Mouse (Mus musculus) embryonic facial prominence, embryonic 15.5 days (tissue): ENCODE measurements at regions not wholly inside any gene's neighbourhood (a gene's known extent, or its start where the extent isn't known, plus 50 kb on each side); places are given as distances from the start of the nearest gene placed in this dataset.

Experiments used
- ATAC-seq: fragments of 200-750 bp; cut with Nextera tagmentation; 2 replicates; pipeline ENCODE4 v1.8.0; 2017; ENCODE audit warnings: low read depth, moderate TSS enrichment; ENCODE audit not compliant: insufficient number of reproducible peaks, low FRiP score, low TSS enrichment
- H3K27ac ChIP-seq: fragments of 300-500 bp; sonication (generic); replicated peaks from 2 replicates; pipeline ENCODE4 v1.5.1; 2015; ENCODE audit warnings: mild to moderate bottlenecking, inconsistent platforms
- H3K27me3 ChIP-seq: fragments of 300-500 bp; sonication (generic); 2 replicates; pipeline ENCODE4 v1.6.1; 2015; ENCODE audit warnings: inconsistent platforms
- H3K36me3 ChIP-seq: fragments of 300-500 bp; sonication (generic); 2 replicates; pipeline ENCODE4 v1.6.1; 2015; ENCODE audit warnings: mild to moderate bottlenecking, inconsistent platforms
- H3K4me1 ChIP-seq: fragments of 300-500 bp; sonication (generic); 2 replicates; pipeline ENCODE4 v1.6.1; 2015; ENCODE audit warnings: inconsistent platforms
- H3K4me2 ChIP-seq: fragments of 300-500 bp; sonication (generic); replicated peaks from 2 replicates; pipeline ENCODE4 v1.6.1; 2015; ENCODE audit warnings: mild to moderate bottlenecking, inconsistent platforms
- H3K4me3 ChIP-seq: fragments of 300-500 bp; sonication (generic); replicated peaks from 2 replicates; pipeline ENCODE4 v1.5.1; 2015; ENCODE audit warnings: mild to moderate bottlenecking, inconsistent platforms
- H3K9ac ChIP-seq: fragments of 300-500 bp; sonication (generic); 2 replicates; pipeline ENCODE4 v1.6.1; 2015; ENCODE audit warnings: inconsistent platforms
- H3K9me3 ChIP-seq: fragments of 300-500 bp; sonication (generic); replicated peaks from 2 replicates; pipeline ENCODE4 v1.6.1; 2016; ENCODE audit warnings: inconsistent platforms
- WGBS: fragments of 180-500 bp; shearing (Covaris S2); methylation state at CpG from one replicate; pipeline ENCODE4 v1.1.7; 2015; 5-methylcytosine and 5-hydroxymethylcytosine counted together

DNA sequence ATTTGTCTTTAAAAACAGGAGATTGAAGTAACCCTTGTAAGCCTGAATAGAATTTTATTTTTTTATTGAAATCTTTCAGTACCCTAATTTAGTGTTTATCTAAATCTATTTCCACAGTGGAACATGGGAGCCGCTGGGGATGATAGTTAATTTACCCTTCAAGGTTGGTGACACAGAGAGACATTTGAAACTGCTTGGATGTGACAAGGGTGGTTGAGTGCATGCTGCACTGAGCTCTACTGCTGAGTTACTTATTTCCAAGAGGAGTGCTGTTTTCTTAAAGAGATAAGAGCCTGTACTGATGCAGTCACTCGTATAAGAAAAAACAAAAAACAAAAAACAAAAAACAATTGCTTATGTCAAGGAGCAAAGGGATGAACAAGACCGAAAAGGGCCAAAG is 123.7 kb upstream of the Map3k1 start:
- no peak for ATAC-seq
- no peak overlapping the region for H3K9ac ChIP-seq
- peaks cover 9% of the 10 kb centered on the region for H3K4me1 ChIP-seq
- no peaks in the 10 kb centered on the region for H3K27me3 ChIP-seq
- no peak overlapping the region for H3K4me3 ChIP-seq
- no peak overlapping the region for H3K4me2 ChIP-seq
- H3K36me3 ChIP-seq = no peaks in the 10 kb centered on the region
- no peaks in the 10 kb centered on the region for H3K9me3 ChIP-seq
- H3K27ac ChIP-seq = no peak overlapping the region
- WGBS = 82% methylated on average over 3 of the region's 3 CpGs

DNA sequence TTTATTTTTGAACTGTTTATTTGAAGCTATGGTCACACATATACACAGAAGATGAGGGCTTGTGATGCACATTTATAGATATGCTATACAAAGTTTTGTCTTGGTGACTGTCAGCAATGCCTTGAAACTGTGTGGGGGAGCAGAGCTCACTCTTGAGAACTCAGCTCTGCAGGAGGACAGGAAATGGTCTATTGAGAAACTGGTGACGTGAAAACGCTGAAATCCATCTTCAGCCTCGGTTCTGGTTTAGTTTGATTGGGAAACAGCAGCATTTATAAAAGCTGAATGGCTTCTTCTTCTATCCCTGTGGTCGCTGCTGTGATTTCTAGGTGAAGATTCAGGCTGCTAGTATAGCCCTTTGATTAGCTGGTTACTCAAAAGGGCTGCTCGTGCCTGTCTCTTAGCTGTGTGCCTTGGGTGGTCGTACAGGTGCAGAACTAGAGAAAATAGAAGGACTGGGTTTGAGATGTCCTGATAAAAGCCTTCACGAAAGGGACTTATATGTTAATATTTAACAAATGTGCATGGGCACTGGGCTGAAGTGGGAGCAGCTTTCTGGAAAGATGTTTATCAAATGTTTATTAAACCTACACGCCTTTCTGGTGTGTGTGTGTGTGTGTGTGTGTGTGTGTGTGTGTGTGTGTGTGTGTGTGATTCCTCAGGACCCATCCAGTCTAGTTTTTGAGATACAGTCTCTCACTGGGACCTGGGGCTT is 124.9 kb upstream of the Map3k1 start:
- Histone ChIP-seq H3K4me1 (peaks cover 9% of the 10 kb centered on the region), H3K36me3 (no peaks in the 10 kb centered on the region), H3K4me2 (no peak overlapping the region), H3K9ac (no peak overlapping the region), H3K4me3 (no peak overlapping the region), H3K27ac (no peak overlapping the region), H3K9me3 (no peaks in the 10 kb centered on the region), H3K27me3 (no peaks in the 10 kb centered on the region)
- no peak for ATAC-seq
- WGBS = 64% methylated on average over 8 of the region's 8 CpGs

DNA sequence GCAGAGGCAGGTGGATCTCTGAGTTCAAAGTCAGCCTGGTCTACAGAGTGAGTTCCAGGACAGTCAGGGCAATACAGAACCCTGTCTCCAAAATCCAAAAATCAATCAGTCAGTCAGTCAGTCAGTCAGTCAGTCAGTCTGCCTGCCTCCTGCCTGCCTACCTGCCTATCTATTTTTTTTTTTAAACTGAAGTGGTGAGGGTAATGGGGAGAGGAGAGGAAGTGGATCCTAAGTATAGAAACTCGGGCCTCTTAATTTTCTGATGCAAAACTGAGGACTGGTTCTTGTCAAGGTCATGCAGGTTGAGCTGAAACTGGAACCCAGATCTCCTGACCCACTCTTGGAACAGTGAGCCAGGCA is 126.9 kb upstream of the Map3k1 start:
- H3K27ac ChIP-seq = no peak overlapping the region
- no peak for ATAC-seq
- 68% methylated on average over 1 of the region's 1 CpGs for WGBS
- no peaks in the 10 kb centered on the region for H3K36me3 ChIP-seq
- no peak overlapping the region for H3K9ac ChIP-seq
- H3K4me2 ChIP-seq = no peak overlapping the region
- H3K27me3 ChIP-seq = no peaks in the 10 kb centered on the region
- peaks cover 9% of the 10 kb centered on the region for H3K4me1 ChIP-seq
- no peak overlapping the region for H3K4me3 ChIP-seq
- H3K9me3 ChIP-seq = no peaks in the 10 kb centered on the region

DNA sequence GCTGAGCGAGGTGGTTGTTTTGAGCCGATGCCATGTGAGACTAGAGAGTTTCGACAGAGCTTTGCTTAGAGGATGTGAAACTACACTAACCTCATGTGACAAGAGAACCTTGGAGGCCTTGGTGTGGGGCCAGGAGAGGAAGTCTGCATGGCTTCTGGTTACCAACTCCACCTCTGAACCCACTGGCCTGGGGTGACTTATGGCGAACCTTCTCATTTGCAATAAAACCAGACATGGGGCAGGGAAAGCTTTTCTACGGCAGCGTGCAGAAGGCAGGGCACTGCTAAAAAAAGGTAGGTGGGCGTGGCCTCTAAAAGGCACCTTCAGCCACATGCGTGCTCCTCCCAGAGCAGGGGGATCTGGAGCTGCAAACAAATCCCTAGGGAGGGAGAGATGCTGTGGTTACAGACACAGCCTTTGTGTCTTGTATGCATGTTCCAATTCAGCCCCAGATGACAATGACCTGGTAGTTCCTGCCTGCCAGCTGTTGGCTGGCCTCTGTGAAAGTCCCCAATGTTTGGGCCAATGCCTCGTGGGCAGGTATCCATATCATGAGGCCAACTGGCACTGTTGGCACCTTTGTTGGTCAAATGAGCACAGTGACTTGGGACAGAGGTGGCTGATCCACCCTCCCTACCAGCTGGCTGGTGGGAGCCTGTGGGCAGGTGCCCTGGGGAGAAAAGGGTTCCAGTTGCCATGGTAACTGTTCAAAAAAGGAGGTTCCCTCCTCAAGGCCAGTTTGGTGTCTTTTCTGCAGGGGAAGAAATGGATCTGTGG is 127.5 kb upstream of the Map3k1 start:
- no peak overlapping the region for H3K4me2 ChIP-seq
- ATAC-seq = peak; percentile 60; the same call in 1 of the 2 replicates
- 53% methylated on average over 9 of the region's 9 CpGs for WGBS
- no peaks in the 10 kb centered on the region for H3K36me3 ChIP-seq
- H3K9me3 ChIP-seq = no peaks in the 10 kb centered on the region
- no peak overlapping the region for H3K9ac ChIP-seq
- peaks cover 9% of the 10 kb centered on the region for H3K4me1 ChIP-seq
- H3K27ac ChIP-seq = no peak overlapping the region
- H3K4me3 ChIP-seq = no peak overlapping the region
- H3K27me3 ChIP-seq = no peaks in the 10 kb centered on the region

DNA sequence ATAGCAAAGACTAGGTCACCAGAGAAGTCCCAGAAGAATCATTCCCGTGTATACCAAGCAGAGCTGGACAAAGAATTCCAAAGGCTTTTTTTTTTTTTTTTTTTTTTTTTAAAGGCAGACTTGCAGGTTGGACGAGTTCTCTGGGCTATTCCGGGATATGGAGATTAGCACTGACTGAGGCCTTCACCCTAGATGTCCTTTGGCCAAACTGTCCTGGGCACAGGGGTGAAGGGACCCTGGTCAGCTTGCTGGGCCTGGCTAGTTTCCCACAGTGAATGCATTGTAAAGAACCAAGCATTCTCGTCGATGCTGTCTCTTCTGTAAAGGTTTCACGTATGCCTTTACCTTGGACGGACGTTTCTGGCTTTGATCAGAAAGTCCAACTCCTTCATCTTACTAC is 128.2 kb upstream of the Map3k1 start:
- Histone ChIP-seq H3K4me2 (no peak overlapping the region), H3K27ac (no peak overlapping the region), H3K4me1 (peaks cover 9% of the 10 kb centered on the region), H3K9ac (no peak overlapping the region), H3K4me3 (no peak overlapping the region), H3K27me3 (no peaks in the 10 kb centered on the region), H3K9me3 (no peaks in the 10 kb centered on the region), H3K36me3 (no peaks in the 10 kb centered on the region)
- 64% methylated on average over 8 of the region's 8 CpGs for WGBS
- no peak for ATAC-seq

DNA sequence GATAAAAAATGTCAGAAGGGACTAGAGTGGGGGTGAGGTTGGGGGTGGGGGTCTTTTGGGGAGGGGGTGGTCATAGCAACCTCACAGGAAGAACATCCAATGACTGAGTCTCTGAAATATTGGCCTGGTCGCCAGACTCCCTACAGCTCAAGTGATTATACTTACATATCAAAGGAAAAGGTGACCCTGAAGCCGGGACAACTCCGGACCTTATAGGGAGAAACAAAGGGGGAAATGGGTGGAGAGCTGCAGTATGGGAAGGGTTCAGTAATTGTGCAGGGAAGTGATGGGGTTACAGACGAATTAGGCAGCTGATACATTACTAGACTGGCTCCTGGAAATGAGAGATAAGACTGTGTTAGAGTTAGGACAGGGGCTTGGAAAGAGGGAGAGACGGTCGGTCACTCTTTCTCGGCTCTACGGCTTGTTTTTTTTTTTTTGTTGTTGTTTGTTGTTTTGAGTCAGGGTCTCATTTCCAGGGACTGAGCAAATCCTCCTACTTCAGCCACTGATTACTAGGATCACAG is 130.2 kb upstream of the Map3k1 start:
- Histone ChIP-seq H3K4me1 (peaks cover 15% of the 10 kb centered on the region), H3K9ac (no peak overlapping the region), H3K27ac (no peak overlapping the region), H3K4me3 (no peak overlapping the region), H3K27me3 (no peaks in the 10 kb centered on the region), H3K9me3 (no peaks in the 10 kb centered on the region), H3K4me2 (no peak overlapping the region), H3K36me3 (no peaks in the 10 kb centered on the region)
- WGBS = 70% methylated on average over 8 of the region's 8 CpGs
- no peak for ATAC-seq

DNA sequence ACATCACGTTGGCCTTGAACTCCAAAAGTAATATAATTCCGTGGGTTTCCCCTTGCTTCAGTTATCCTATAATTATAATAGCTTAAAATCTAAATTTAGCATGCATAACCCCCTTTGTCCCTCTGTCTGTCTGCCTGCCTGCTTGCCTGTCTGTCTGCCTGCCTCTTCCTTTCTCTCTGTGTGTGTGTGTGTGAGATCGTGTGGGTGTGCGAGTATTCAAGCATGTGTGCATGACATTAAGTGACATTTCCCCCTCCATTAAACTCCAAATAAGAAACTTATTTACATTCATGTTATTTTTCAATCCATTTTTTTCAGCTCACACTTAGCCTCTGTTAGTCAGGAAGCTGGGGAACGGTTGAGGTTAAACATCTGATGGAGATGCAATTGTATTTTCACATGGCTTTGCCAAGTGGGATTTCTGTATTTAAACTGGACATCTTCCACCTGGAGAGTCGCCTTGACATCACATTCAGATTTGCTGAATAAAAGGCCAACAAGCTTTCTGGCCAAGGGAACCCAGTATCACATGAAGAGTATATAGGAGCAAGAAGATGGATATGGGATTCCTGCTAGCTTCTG is 130.8 kb upstream of the Map3k1 start:
- ATAC-seq = no peak
- WGBS = 46% methylated on average over 6 of the region's 6 CpGs
- Histone ChIP-seq H3K27ac (no peak overlapping the region), H3K9ac (no peak overlapping the region), H3K4me2 (no peak overlapping the region), H3K9me3 (no peaks in the 10 kb centered on the region), H3K4me1 (peaks cover 21% of the 10 kb centered on the region), H3K27me3 (no peaks in the 10 kb centered on the region), H3K36me3 (no peaks in the 10 kb centered on the region), H3K4me3 (no peak overlapping the region)

DNA sequence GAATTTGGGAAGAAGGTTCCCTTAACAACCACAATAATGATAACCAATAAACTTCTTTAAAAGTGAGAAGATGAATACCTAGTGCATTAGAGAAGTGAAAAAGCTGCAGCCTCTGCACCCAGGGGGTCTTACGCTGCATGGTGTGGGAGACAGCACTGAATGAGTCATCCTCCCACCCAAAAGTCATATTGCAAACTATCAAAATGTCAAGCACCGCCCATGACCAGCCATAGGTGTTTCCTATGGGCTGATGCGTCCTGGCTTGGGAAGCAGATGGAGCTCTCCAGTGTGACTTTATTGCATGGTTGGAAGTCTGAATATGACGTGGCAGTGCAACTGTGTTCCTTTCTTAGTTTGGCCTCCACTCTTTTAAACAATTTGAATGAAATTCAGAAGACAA is 131.5 kb upstream of the Map3k1 start:
- Histone ChIP-seq H3K36me3 (no peaks in the 10 kb centered on the region), H3K4me1 (peaks cover 21% of the 10 kb centered on the region), H3K9ac (no peak overlapping the region), H3K9me3 (no peaks in the 10 kb centered on the region), H3K27ac (no peak overlapping the region), H3K4me3 (no peak overlapping the region), H3K4me2 (no peak overlapping the region), H3K27me3 (no peaks in the 10 kb centered on the region)
- no peak for ATAC-seq
- WGBS = 89% methylated on average over 4 of the region's 4 CpGs

DNA sequence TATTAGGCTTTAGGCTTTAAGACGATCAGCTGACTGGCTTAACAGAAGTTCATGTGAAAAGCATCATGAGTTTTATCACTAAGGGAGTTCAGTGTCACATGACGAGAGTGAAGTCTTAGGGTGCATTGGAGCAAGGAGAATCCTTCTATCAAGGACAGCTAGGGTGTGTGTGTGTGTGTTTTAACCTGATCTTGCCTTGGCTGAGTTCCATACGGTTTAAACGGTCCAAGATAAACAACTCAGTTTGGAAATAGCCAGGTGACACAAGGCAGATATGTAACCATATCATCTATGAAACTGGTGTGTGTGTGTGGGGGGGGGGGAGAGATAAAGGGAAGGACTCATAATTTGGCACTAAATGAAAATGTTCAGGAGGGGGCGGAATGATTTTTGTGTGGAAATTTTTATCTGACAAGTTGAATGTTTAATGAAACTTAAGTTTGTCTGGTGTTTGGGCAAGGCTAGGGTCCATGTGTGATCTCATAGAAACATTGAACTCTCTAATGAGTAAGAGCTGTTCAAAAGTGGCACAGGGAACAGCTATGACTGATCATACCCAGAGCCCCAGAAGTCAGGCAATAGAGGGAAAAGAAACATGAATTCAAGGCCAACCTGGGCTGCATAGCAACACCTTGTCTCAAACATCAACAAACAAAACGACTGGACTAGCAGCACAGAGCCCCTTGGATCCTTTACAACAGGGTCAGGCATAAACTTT is 132.2 kb upstream of the Map3k1 start:
- no peak for ATAC-seq
- Histone ChIP-seq H3K4me1 (peaks cover 20% of the 10 kb centered on the region), H3K9ac (no peak overlapping the region), H3K27me3 (no peaks in the 10 kb centered on the region), H3K9me3 (no peaks in the 10 kb centered on the region), H3K4me2 (no peak overlapping the region), H3K27ac (no peak overlapping the region), H3K4me3 (no peak overlapping the region), H3K36me3 (no peaks in the 10 kb centered on the region)
- WGBS = 72% methylated on average over 6 of the region's 6 CpGs

DNA sequence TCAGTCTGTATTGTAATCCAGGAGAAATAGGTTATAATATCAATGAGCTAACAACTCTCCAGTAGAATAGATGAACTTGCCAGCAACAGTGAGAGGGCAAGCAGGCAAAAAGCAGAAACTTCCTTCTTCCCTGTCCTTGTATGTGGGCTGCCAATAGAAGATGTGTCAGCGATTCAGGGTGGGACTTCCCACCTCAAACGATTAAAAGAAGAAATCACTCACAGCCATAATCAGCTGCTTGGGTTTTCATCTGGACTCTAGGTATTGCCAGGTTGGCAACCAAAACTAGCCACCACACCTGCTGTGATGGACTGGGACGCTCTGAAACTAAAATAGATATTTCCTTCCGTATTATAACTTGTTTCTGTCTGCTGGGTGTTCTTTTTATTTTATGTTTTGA is 133.2 kb upstream of the Map3k1 start:
- no peak overlapping the region for H3K9ac ChIP-seq
- no peaks in the 10 kb centered on the region for H3K27me3 ChIP-seq
- H3K9me3 ChIP-seq = no peaks in the 10 kb centered on the region
- no peak overlapping the region for H3K27ac ChIP-seq
- no peak for ATAC-seq
- no peak overlapping the region for H3K4me3 ChIP-seq
- peaks cover 12% of the 10 kb centered on the region for H3K4me1 ChIP-seq
- no peaks in the 10 kb centered on the region for H3K36me3 ChIP-seq
- no peak overlapping the region for H3K4me2 ChIP-seq
- 90% methylated on average over 4 of the region's 4 CpGs for WGBS
